Mouse (Mus musculus): Measurements from ENCODE around the gene Hsd17b13.
"Not testable (repeated sequence)": the region's sequence is repeated elsewhere in the genome, so short reads cannot be mapped to it uniquely, and the experiment has no call there.

The Hsd17b13 gene

GRCm38 (mm10) chr5:103977297-103977696 is at the start of gene Hsd17b13:
Gene Hsd17b13 (minus strand): TSS chr5:103977410.
- DNase-seq (ENCODE audit: low read depth, low spot score) = no peak

GRCm38 (mm10) chr5:104025245-104025854 is 48.1 kb upstream of the Hsd17b13 start:
- no peak for DNase-seq (ENCODE audit: low read depth, low spot score)

- no peak for DNase-seq (ENCODE audit: low read depth, low spot score)
Observed at GRCm38 (mm10) chr5:104024762-104025161, 47.6 kb upstream of the Hsd17b13 start.

- DNase-seq (ENCODE audit: low read depth, low spot score) = not testable (repeated sequence)
Observed at GRCm38 (mm10) chr5:104024193-104024592, 47.0 kb upstream of the Hsd17b13 start.

- no peak for DNase-seq (ENCODE audit: low read depth, low spot score)
Observed at GRCm38 (mm10) chr5:104023289-104024020, 46.2 kb upstream of the Hsd17b13 start.

- peak; percentile 6 for DNase-seq (ENCODE audit: low read depth, low spot score)
Observed at GRCm38 (mm10) chr5:104022558-104022957, 45.3 kb upstream of the Hsd17b13 start.

- peak; percentile 90 for DNase-seq (ENCODE audit: low read depth, low spot score)
Observed at GRCm38 (mm10) chr5:104021597-104022378, 44.6 kb upstream of the Hsd17b13 start, which contains the start of gene Hsd17b11. Gene Hsd17b11 (minus strand): TSS chr5:104021919.

GRCm38 (mm10) chr5:104011419-104011818 is 34.2 kb upstream of the Hsd17b13 start:
- DNase-seq (ENCODE audit: low read depth, low spot score) = no peak

GRCm38 (mm10) chr5:104010261-104010660 is 33.1 kb upstream of the Hsd17b13 start:
- DNase-seq (ENCODE audit: low read depth, low spot score) = no peak

GRCm38 (mm10) chr5:104009421-104009820 is 32.2 kb upstream of the Hsd17b13 start:
- no peak for DNase-seq (ENCODE audit: low read depth, low spot score)

- no peak for DNase-seq (ENCODE audit: low read depth, low spot score)
Observed at GRCm38 (mm10) chr5:104007801-104008200, 30.6 kb upstream of the Hsd17b13 start.

- peak; percentile 13 for DNase-seq (ENCODE audit: low read depth, low spot score)
Observed at GRCm38 (mm10) chr5:104006811-104007210, 29.6 kb upstream of the Hsd17b13 start.

- DNase-seq (ENCODE audit: low read depth, low spot score) = no peak
Observed at GRCm38 (mm10) chr5:104003955-104004354, 26.7 kb upstream of the Hsd17b13 start.

- DNase-seq (ENCODE audit: low read depth, low spot score) = peak; percentile 13
Observed at GRCm38 (mm10) chr5:104003256-104003931, 26.2 kb upstream of the Hsd17b13 start.

- no peak for DNase-seq (ENCODE audit: low read depth, low spot score)
Observed at GRCm38 (mm10) chr5:104002549-104003255, 25.5 kb upstream of the Hsd17b13 start.

- DNase-seq (ENCODE audit: low read depth, low spot score) = peak; percentile 88
Observed at GRCm38 (mm10) chr5:103999738-104000137, 22.5 kb upstream of the Hsd17b13 start.

GRCm38 (mm10) chr5:103998739-103999138 is 21.5 kb upstream of the Hsd17b13 start:
- peak; percentile 89 for DNase-seq (ENCODE audit: low read depth, low spot score)

GRCm38 (mm10) chr5:103995181-103995580 is 18.0 kb upstream of the Hsd17b13 start:
- peak; percentile 65 for DNase-seq (ENCODE audit: low read depth, low spot score)

- DNase-seq (ENCODE audit: low read depth, low spot score) = no peak
Observed at GRCm38 (mm10) chr5:103994669-103995068, 17.5 kb upstream of the Hsd17b13 start.

GRCm38 (mm10) chr5:103993601-103994000 is 16.4 kb upstream of the Hsd17b13 start:
- DNase-seq (ENCODE audit: low read depth, low spot score) = peak; percentile 14

GRCm38 (mm10) chr5:103992831-103993230 is 15.6 kb upstream of the Hsd17b13 start:
- no peak for DNase-seq (ENCODE audit: low read depth, low spot score)

Data from brain, adult 2 months (tissue).